Mouse (Mus musculus) embryonic fibroblast, embryonic 13.5 days (primary cell): Measurements from ENCODE around the gene Sumo3.

ENCODE experiments used
- CTCF ChIP-seq: IDR thresholded peaks from 2 replicates; pipeline ENCODE4 v1.5.1; 2011; ENCODE audit warnings: mild to moderate bottlenecking, control low read depth, low read length, moderate library complexity, borderline replicate concordance; ENCODE audit not compliant: insufficient read depth
- POLR2A ChIP-seq: IDR thresholded peaks from 2 replicates; pipeline ENCODE4 v1.6.1; 2011; ENCODE audit warnings: low read depth, mild to moderate bottlenecking, control low read depth, low read length, moderate library complexity

DNA sequence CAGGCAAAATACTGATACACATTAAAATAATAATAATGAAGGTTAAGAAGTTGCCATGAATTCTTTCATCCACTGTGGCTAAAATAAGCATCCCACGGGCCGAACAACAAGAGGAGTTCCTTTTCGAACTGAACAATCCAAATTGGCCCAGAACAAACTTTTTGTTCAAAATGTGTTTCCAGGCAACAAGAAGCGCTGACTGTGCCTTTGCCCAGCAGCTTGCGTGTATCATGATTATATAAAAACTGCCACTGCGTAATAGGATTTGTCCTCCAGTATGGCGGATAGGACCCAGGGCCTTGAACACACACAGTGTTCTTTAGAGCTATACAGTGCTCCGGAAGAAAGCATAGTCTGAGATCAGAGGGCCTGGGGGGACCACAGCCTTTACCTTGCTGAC lies 2.7 kb downstream of the Sumo3 start:
- TF ChIP-seq CTCF (no peak), POLR2A (no peak)
